Mouse (Mus musculus): ENCODE measurements at regions not wholly inside any gene's neighbourhood (a gene's known extent, or its start where the extent isn't known, plus 50 kb on each side); places are given as distances from the start of the nearest gene placed in this dataset.

GRCm38 (mm10) chr14:105512914-105513677 is 254.7 kb downstream of the Ndfip2 start:
- TF ChIP-seq CTCF (IDR thresholded peaks at IDR 0.05; ENCODE audit: low read depth, low read length) (no peak), GATA1 (IDR thresholded peaks at IDR 0.05; ENCODE audit: borderline replicate concordance, low read length) (no peak), TAL1 (conservative IDR thresholded peaks at IDR 0.05; ENCODE audit: low read depth, low read length) (no peak), GATA2 (IDR thresholded peaks at IDR 0.05; ENCODE audit: borderline replicate concordance, low read depth, low read length) (no peak), POLR2AphosphoS5 (IDR thresholded peaks at IDR 0.05; ENCODE audit: insufficient replicate concordance, low read depth, low read length) (no peak)
